Mouse (Mus musculus) ES-E14 (cell line): Measurements from ENCODE around the gene Cd151. TPM values are rescaled to one million over a fixed set of nuclear protein-coding genes. Genes with fewer than 3 reads are reported as not detected.
A peak's percentile ranks its signal among the peaks of the same experiment; 100 is the strongest.

Experiments
- DNase-seq: peaks from one replicate; pipeline ENCODE4 v3.0.0-alpha.2; 2013; ENCODE audit warnings: low read depth, low spot score
- H3K27ac ChIP-seq: 2 replicates; pipeline ENCODE4 v1.5.1; 2012; ENCODE audit warnings: low read depth, mild to moderate bottlenecking, low read length, moderate library complexity, mixed read lengths; ENCODE audit not compliant: poor library complexity, insufficient read depth, severe bottlenecking
- H3K36me3 ChIP-seq: 2 replicates; pipeline ENCODE4 v1.6.1; 2012; ENCODE audit warnings: mild to moderate bottlenecking, low read length, moderate library complexity, mixed read lengths; ENCODE audit not compliant: control insufficient read depth, poor library complexity, insufficient read depth, severe bottlenecking
- H3K4me1 ChIP-seq, 2 experiments: fragments of 150-350 bp in 1 of 2; sonication (generic) in 1 of 2; 2 replicates each; pipeline ENCODE4 v1.6.1; 2012; ENCODE audit warnings: low read length in 2 of 2, mild to moderate bottlenecking in 1 of 2, mixed read lengths in 1 of 2; ENCODE audit not compliant: control insufficient read depth in 2 of 2, insufficient read depth in 2 of 2, poor library complexity in 1 of 2
- H3K4me3 ChIP-seq, 2 experiments: fragments of 150-350 bp in 1 of 2; sonication (generic) in 1 of 2; 2 replicates each; pipeline ENCODE4 v1.5.1; 2012; ENCODE audit warnings: low read length in 2 of 2, low read depth in 1 of 2, mild to moderate bottlenecking in 1 of 2, mixed read lengths in 1 of 2; ENCODE audit not compliant: insufficient read depth in 1 of 2, poor library complexity in 1 of 2, severe bottlenecking in 1 of 2
- H3K9ac ChIP-seq: 2 replicates; pipeline ENCODE4 v1.6.1; 2012; ENCODE audit warnings: low read depth, mild to moderate bottlenecking, low read length, mixed read lengths; ENCODE audit not compliant: poor library complexity, insufficient read depth, severe bottlenecking
- H3K9me3 ChIP-seq: fragments of 150-350 bp; sonication (generic); 2 replicates; pipeline ENCODE4 v1.6.1; 2012; ENCODE audit warnings: low read depth, mild to moderate bottlenecking, low read length; ENCODE audit not compliant: control insufficient read depth, insufficient read depth
- CHD2 ChIP-seq: IDR thresholded peaks from 2 replicates; pipeline ENCODE4 v1.6.1; 2014; ENCODE audit warnings: mild to moderate bottlenecking, low read depth, low read length, inconsistent platforms
- HCFC1 ChIP-seq: IDR thresholded peaks from 2 replicates; pipeline ENCODE4 v1.6.1; 2012; ENCODE audit warnings: low read length, inconsistent platforms, borderline replicate concordance; ENCODE audit not compliant: insufficient read depth
- MAFK ChIP-seq: IDR thresholded peaks from 2 replicates; pipeline ENCODE4 v1.6.1; 2014; ENCODE audit warnings: mild to moderate bottlenecking, low read depth, low read length, inconsistent platforms; ENCODE audit not compliant: insufficient read depth
- ZC3H11A ChIP-seq: IDR thresholded peaks from 2 replicates; pipeline ENCODE4 v1.6.1; 2012; ENCODE audit warnings: low read depth, mild to moderate bottlenecking, inconsistent platforms, low read length, borderline replicate concordance
- ZNF384 ChIP-seq: IDR thresholded peaks from 2 replicates; pipeline ENCODE4 v1.6.1; 2012; ENCODE audit warnings: low read depth, low read length, inconsistent platforms
- in situ Hi-C, 2 experiments: fragments of 600-800 bp; cut with MboI; formaldehyde crosslinking; loops; one replicate each; pipeline ENCODE4 v1.15.1; 2025; ENCODE audit warnings: low sequenced_read_pairs in 2 of 2, inconsistent platforms in 1 of 2; ENCODE audit not compliant: unreplicated experiment in 2 of 2
- total RNA-seq: library from RNA; depleted of rRNA; stranded (reverse); fragments of 300-350 nt; gene quantifications from 2 replicates; pipeline ENCODE4 v1.2.3, GENCODE M21; 2012

Cd151 gene
- total RNA-seq, 1 experiment, result 238 TPM

DNA sequence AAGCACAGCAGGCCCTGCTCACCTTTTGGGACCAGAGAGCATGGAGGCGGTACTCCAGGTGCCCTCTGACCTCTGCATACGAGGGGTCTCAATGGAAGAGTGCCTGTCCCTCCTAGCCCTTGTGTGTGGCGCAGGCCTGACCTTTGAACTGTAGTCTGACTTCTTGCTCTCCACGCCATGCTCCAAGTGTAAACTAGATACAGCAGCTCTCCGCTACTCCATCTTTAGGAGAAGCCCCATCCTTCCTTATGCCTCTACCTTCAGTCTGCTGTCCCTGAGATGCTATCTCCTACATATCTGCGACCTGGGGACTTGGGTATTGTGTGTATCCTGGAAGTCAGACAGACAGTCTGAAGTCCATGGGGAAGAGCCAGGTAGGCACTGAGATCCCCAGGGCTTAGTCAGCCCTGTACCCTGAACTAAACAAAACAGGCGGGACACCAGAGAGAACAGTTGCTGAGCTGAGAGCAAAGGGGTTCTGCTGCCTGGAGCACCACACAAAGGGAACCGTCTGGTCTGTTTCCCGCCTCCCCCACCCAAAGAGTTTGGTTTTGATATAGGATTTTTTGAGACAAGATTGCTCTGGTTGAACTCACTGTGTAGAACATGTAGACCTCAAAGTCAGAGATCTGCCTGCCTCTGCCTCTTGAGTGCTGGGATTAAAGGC lies 31.2 kb upstream of the Cd151 start:
- in situ Hi-C loops, result no loop called here
- Histone ChIP-seq H3K9ac (no peak overlapping the region), H3K4me1 (peaks cover 4 to 26% of the 10 kb centered on the region in 2 experiments; a peak in 3 of 4 replicates), H3K9me3 (no peaks in the 10 kb centered on the region), H3K27ac (no peak overlapping the region), H3K4me3 (no peak overlapping the region), H3K36me3 (peaks cover 48% of the 10 kb centered on the region)
- no peak for DNase-seq
- TF ChIP-seq CHD2, result no peak
- no peak for TF ChIP-seq HCFC1
- TF ChIP-seq MAFK, result no peak
- TF ChIP-seq ZNF384, result no peak
- no peak for TF ChIP-seq ZC3H11A

DNA sequence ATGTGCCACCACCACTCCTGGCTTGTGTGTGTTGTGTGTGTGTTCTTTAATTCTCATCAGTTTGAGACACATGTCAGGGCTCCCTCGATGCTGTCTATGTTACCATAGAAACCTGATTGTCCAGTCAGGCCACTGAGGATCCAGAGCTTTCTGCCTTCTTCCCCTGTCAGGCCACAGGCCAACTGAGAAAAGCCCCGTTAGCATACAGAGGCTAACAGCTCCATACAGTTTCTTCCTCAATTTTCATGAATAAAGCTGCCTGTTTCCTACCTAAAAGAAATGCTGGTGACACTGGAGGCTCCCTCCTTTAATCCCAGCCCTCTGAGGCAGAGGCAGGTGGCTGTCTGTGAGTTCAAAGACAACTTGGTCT lies 30.7 kb upstream of the Cd151 start:
- Histone ChIP-seq H3K4me1 (peaks cover 4 to 27% of the 10 kb centered on the region in 2 experiments; a peak in 3 of 4 replicates), H3K27ac (no peak overlapping the region), H3K9me3 (no peaks in the 10 kb centered on the region), H3K4me3 (peak overlapping the region in 1 of 2 experiments; percentile 80; a peak in 1 of 4 replicates), H3K36me3 (peaks cover 50% of the 10 kb centered on the region), H3K9ac (peak overlapping the region; percentile 81; the same call in 1 of the 2 replicates)
- no peak for DNase-seq
- TF ChIP-seq MAFK, result no peak
- in situ Hi-C loops, result no loop called here

DNA sequence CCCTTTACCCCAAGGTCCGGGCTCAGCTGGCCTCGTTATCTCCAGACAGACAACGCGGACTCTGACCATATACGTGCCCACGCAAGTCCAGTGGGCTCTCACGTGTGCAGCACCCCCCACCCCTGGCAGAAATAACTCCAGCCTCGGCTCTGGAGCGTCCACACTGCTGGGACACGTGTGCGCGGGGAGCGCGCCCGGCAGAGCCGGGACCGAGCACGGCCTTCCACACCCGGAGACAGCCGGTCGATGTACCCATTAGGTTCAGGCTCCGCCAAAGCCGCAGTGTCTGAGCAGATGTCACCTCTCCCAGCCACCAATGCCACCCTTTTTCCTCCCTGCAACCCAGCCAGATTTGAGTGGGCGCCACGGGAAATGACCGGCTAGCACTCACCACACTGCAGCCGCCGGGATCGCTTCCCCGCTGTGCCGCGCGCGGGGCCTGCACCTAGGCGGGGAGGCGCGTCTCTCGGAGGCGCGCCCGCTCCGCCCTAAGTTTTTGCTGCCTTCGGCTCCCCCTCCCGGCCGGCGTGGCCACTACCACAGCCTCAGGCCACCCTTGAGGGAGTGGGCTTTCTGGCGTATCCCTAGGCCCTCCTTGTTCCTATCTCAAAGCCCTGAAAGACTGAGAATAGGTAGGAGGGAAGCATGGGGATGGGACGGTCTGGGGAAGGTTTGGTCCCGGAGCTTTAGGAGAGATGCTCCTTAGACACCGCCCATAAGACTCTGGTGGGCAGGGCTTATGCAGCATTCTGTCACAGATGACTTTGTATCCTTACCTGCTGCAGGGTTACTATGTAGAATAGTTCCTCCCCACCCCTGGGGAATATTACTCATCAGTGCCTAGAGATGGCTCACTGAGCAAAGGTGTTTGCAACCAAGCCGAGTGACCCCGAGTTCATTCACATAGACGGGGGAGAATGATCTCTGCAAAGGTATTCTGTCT lies 29.7 kb upstream of the Cd151 start, which contains the start of gene Slc25a22:
Slc25a22 (minus strand) TSS at position 715 of the 943 bp plus-strand sequence.
- H3K4me1 ChIP-seq, result peaks cover 4 to 32% of the 10 kb centered on the region in 2 experiments; a peak in 3 of 4 replicates
- in situ Hi-C loops, result no loop called here
- no peaks in the 10 kb centered on the region for H3K9me3 ChIP-seq
- TF ChIP-seq ZC3H11A (0 out of 2 replicates have a peak, but pooled peaks have one; percentile 4), HCFC1 (peak; percentile 49; the same call in 1 of the 2 replicates), ZNF384 (no peak)
- no peak for DNase-seq
- peak within 1 kb of the TSS; percentile 80 to 82 for H3K4me3 ChIP-seq
- peaks cover 54% of the 10 kb centered on the region for H3K36me3 ChIP-seq
- peak within 1 kb of the TSS; percentile 28; the same call in 1 of the 2 replicates for H3K27ac ChIP-seq
- H3K9ac ChIP-seq, result peak within 1 kb of the TSS; percentile 81

DNA sequence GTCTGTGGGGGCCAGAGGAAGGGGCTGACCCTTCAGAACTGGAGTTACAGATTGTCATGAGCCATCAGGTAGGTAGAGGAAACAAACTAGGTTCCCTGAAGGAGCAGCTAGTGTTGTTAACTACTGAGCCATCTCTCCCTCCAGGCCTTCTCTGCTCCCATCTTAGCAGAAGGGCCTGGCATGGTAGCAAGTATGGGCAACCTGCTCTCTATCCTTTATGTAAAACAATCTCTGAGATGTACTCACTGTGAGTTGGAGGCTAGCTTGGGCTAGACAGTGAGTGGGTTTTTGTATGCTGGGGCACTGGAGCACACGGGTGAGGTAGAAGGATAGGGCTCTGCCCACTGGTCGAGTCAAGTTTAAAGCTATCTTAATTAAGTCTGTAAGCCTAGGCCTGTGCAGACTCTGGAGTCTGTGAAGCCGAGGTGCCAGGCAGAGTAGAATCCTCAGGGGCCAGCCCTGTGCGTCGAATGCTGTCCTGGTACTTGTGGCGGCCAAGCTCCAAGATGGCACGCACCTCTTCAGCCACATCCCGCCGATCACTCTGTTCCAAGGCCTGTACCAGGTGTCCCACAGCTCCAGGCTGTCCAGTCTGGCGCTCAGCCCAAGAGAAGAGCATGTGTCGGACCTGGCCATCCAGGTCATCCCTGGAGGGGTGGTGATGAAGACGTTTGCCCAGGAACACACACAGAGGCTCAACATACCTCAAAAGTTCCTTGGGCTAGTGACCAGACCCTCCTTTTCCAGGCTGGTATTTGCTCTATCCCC lies 28.8 kb upstream of the Cd151 start:
- TF ChIP-seq MAFK, result no peak
- TF ChIP-seq ZNF384, result no peak
- TF ChIP-seq HCFC1, result no peak
- TF ChIP-seq CHD2, result no peak
- no peak for TF ChIP-seq ZC3H11A
- Histone ChIP-seq H3K4me3 (no peak overlapping the region), H3K9me3 (no peaks in the 10 kb centered on the region), H3K9ac (no peak overlapping the region), H3K4me1 (peaks cover 4 to 36% of the 10 kb centered on the region in 2 experiments; a peak in 3 of 4 replicates), H3K27ac (no peak overlapping the region), H3K36me3 (peaks cover 55% of the 10 kb centered on the region)
- in situ Hi-C loops, result no loop called here
- no peak for DNase-seq
